Mouse (Mus musculus) regulatory T cell (primary cell): ENCODE measurements around the gene Fras1.

Experiments used
- in situ Hi-C: fragments of 300-600 bp; cut with MboI, MseI; formaldehyde crosslinking; loops from one replicate; pipeline ENCODE4 v1.15.1; 2025; ENCODE audit warnings: high pct_unique_total_duplicates

Fras1 gene

GRCm38 (mm10) chr5:96373567-96373985 is at the start of gene Fras1:
Gene Fras1 (plus strand): TSS chr5:96373955.
- in situ Hi-C loops, result no loop called here

- in situ Hi-C loops, result no loop called here
Measured at GRCm38 (mm10) chr5:96331048-96331737, 42.6 kb upstream of the Fras1 start.

GRCm38 (mm10) chr5:96331738-96332070 is 42.1 kb upstream of the Fras1 start:
- in situ Hi-C loops, result no loop called here

GRCm38 (mm10) chr5:96333963-96334362 is 39.8 kb upstream of the Fras1 start:
- in situ Hi-C loops, result no loop called here

- in situ Hi-C loops, result no loop called here
Measured at GRCm38 (mm10) chr5:96340564-96340963, 33.2 kb upstream of the Fras1 start.

- in situ Hi-C loops, result no loop called here
Measured at GRCm38 (mm10) chr5:96344983-96345382, 28.8 kb upstream of the Fras1 start.

- in situ Hi-C loops, result no loop called here
Measured at GRCm38 (mm10) chr5:96351963-96352362, 21.8 kb upstream of the Fras1 start.

- in situ Hi-C loops, result no loop called here
Measured at GRCm38 (mm10) chr5:96363950-96364349, 9.8 kb upstream of the Fras1 start.

- in situ Hi-C loops, result no loop called here
Measured at GRCm38 (mm10) chr5:96365590-96365989, 8.2 kb upstream of the Fras1 start.

- in situ Hi-C loops, result no loop called here
Measured at GRCm38 (mm10) chr5:96367260-96367659, 6.5 kb upstream of the Fras1 start.

GRCm38 (mm10) chr5:96373106-96373505 is 649 bp upstream of the Fras1 start:
- in situ Hi-C loops, result no loop called here

- in situ Hi-C loops, result no loop called here
Measured at GRCm38 (mm10) chr5:96373986-96374901, 489 bp downstream of the Fras1 start.

- in situ Hi-C loops, result no loop called here
Measured at GRCm38 (mm10) chr5:96375391-96375831, 1.7 kb downstream of the Fras1 start.

- in situ Hi-C loops, result no loop called here
Measured at GRCm38 (mm10) chr5:96376216-96376615, 2.5 kb downstream of the Fras1 start.

- in situ Hi-C loops, result no loop called here
Measured at GRCm38 (mm10) chr5:96386138-96386933, 12.6 kb downstream of the Fras1 start.

GRCm38 (mm10) chr5:96388306-96388705 is 14.6 kb downstream of the Fras1 start:
- in situ Hi-C loops, result no loop called here

GRCm38 (mm10) chr5:96389963-96390623 is 16.3 kb downstream of the Fras1 start:
- in situ Hi-C loops, result no loop called here

GRCm38 (mm10) chr5:96391086-96391485 is 17.3 kb downstream of the Fras1 start:
- in situ Hi-C loops, result no loop called here

GRCm38 (mm10) chr5:96394947-96395346 is 21.2 kb downstream of the Fras1 start:
- in situ Hi-C loops, result no loop called here

GRCm38 (mm10) chr5:96395786-96396650 is 22.3 kb downstream of the Fras1 start:
- in situ Hi-C loops, result no loop called here
